Mouse (Mus musculus) intestine, postnatal 0 days (tissue): Measurements from ENCODE around the gene Noxo1. TPM values are rescaled to one million over a fixed set of nuclear protein-coding genes. Genes with fewer than 3 reads are reported as not detected.

ENCODE experiments used
- ATAC-seq: fragments of 200-750 bp; cut with Nextera tagmentation; 2 replicates; pipeline ENCODE4 v1.8.0; 2017; ENCODE audit warnings: mild to moderate bottlenecking, moderate TSS enrichment, moderate library complexity
- H3K27ac ChIP-seq: fragments of 300-500 bp; sonication (generic); 2 replicates; pipeline ENCODE4 v1.5.1; 2014; ENCODE audit warnings: mild to moderate bottlenecking, low read depth, low read length, moderate library complexity
- H3K27me3 ChIP-seq: fragments of 300-500 bp; sonication (generic); replicated peaks from 2 replicates; pipeline ENCODE4 v1.6.1; 2014; ENCODE audit warnings: low read length, mixed read lengths; ENCODE audit not compliant: control insufficient read depth, insufficient read depth
- H3K36me3 ChIP-seq: fragments of 300-500 bp; sonication (generic); 2 replicates; pipeline ENCODE4 v1.6.1; 2014; ENCODE audit warnings: mild to moderate bottlenecking, moderate library complexity; ENCODE audit not compliant: control insufficient read depth, insufficient read depth
- H3K4me1 ChIP-seq: fragments of 300-500 bp; sonication (generic); replicated peaks from 2 replicates; pipeline ENCODE4 v1.6.1; 2014; ENCODE audit warnings: antibody characterized with exemption, low read length, mixed read lengths; ENCODE audit not compliant: control insufficient read depth, insufficient read depth
- H3K4me2 ChIP-seq: fragments of 300-500 bp; sonication (generic); replicated peaks from 2 replicates; pipeline ENCODE4 v1.6.1; 2014; ENCODE audit warnings: low read depth, mild to moderate bottlenecking, moderate library complexity
- H3K4me3 ChIP-seq: fragments of 300-500 bp; sonication (generic); 2 replicates; pipeline ENCODE4 v1.5.1; 2014; ENCODE audit warnings: low read depth, low read length
- H3K9ac ChIP-seq: fragments of 300-500 bp; sonication (generic); 2 replicates; pipeline ENCODE4 v1.6.1; 2014; ENCODE audit warnings: mild to moderate bottlenecking, low read depth, low read length
- H3K9me3 ChIP-seq: fragments of 300-500 bp; sonication (generic); 2 replicates; pipeline ENCODE4 v1.6.1; 2016; ENCODE audit warnings: mixed run types; ENCODE audit not compliant: control insufficient read depth
- CTCF ChIP-seq: sonication (generic); IDR thresholded peaks from 2 replicates; pipeline ENCODE4 v1.5.1; 2016; ENCODE audit warnings: low read depth, mild to moderate bottlenecking, control low read depth, antibody characterized with exemption, moderate library complexity
- WGBS: fragments of 180-500 bp; shearing (Covaris S2); extraction: QIAGEN DNeasy Blood & Tissue Kit; methylation state at CpG from one replicate; pipeline ENCODE4 v1.1.7; 2014; 5-methylcytosine and 5-hydroxymethylcytosine counted together
- polyA plus RNA-seq: library from polyadenylated mRNA; unstranded; fragments of >200 nt; fragmentation: Nextera tagmentation; extraction: Ambion mirVana; gene quantifications from 2 replicates; pipeline ENCODE4 v1.2.1, GENCODE M21; 2015

Gene Noxo1
- polyA plus RNA-seq, 1 experiment from 2014 or later = 38.0 TPM

DNA sequence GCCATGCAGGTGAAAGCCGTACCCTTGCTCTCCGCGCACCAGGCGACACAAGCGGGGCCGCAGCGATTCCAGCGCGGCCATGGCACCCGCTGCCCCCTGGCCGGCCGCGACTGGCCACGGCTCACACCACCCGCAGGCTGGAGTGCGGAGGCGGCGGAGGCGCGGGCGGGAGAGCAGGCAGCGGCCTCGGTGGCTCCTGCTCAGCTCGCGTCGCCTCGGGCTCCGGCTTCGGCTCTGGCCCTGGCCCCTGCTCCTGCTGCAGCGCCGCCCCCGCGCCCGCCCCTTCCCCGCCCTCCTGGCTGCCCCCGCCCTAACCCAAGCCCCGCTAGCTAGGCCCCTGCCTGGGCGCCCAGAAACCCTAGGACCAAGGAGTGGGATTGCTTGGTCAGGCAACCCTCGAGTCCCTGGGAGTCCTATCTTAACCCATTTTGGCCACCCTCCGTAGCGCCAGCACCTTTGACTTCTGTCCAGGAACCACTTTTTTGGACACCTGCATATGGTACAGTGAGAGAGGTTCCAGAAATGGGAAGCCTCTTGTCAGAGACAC lies 45.9 kb upstream of the Noxo1 start, which contains the start of gene Slc9a3r2:
TSS of gene Slc9a3r2 (minus strand) at position 258 of the 547 bp plus-strand sequence.
- Histone ChIP-seq H3K36me3 (no peaks in the 10 kb centered on the region; the same call in 1 of the 2 replicates), H3K4me1 (0 out of 2 replicates have a peak, but pooled peaks cover 4% of the 10 kb centered on the region), H3K27ac (peak within 1 kb of the TSS; percentile 54), H3K4me3 (peak within 1 kb of the TSS; percentile 71), H3K9ac (peak within 1 kb of the TSS; percentile 72), H3K27me3 (0 out of 2 replicates have a peak, but pooled peaks cover 3% of the 10 kb centered on the region), H3K9me3 (no peaks in the 10 kb centered on the region), H3K4me2 (peak within 1 kb of the TSS; percentile 97)
- no peak for TF ChIP-seq CTCF
- 1% methylated on average over 21 of the region's 41 CpGs for WGBS
- ATAC-seq = peak; percentile 32; the same call in 1 of the 2 replicates

DNA sequence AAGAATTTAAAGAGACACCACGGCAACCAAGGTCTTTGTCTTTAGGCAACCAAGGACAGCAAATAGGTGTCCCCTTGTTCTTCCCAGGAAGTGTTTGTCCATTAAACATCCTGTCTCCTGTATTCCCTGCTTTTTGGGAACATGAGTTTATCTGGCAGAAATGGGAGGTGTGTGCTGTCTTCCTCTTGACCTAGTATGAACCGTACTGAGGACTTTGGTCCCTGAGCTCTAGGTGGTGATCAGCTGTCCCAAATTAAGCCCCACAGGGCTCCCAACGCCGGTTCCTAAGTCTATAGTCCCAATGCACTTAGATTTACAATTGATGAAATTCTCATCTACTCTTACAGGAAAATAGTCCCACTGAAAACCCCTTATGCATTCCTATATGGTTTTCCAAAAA lies 45.3 kb upstream of the Noxo1 start:
- Histone ChIP-seq H3K27me3 (peaks cover 3% of the 10 kb centered on the region; the same call in 1 of the 2 replicates), H3K9me3 (no peaks in the 10 kb centered on the region), H3K36me3 (no peaks in the 10 kb centered on the region; the same call in 1 of the 2 replicates), H3K27ac (no peak overlapping the region), H3K4me1 (0 out of 2 replicates have a peak, but pooled peaks cover 4% of the 10 kb centered on the region), H3K9ac (0 out of 2 replicates have a peak overlapping the region, but pooled peaks have one; percentile 72), H3K4me2 (peak overlapping the region; percentile 97), H3K4me3 (peak overlapping the region; percentile 71; the same call in 1 of the 2 replicates)
- TF ChIP-seq CTCF = no peak
- ATAC-seq = no peak
- 76% methylated on average over 4 of the region's 4 CpGs for WGBS

DNA sequence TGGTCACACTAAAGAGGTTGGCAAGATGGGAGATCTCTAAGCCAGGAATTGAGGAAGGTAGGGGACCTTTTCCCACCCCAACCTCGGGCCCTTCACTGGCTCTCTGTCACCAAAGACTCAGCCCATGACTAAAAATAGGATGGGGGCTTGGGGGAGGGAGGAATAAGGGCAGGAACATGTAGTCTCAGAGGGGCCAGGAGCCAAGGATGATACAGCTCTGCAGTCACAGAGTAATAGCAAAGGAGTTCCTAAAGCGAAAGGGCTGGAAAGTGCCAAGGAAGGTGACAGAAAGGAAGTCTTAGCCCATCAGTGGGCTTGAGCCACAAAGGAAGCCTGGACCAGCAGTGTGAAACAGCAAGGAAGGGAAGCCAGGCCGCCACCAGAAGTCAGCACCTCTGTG lies 44.2 kb upstream of the Noxo1 start:
- 65% methylated on average over 3 of the region's 3 CpGs for WGBS
- Histone ChIP-seq H3K27ac (no peak overlapping the region), H3K4me1 (0 out of 2 replicates have a peak, but pooled peaks cover 4% of the 10 kb centered on the region), H3K4me2 (no peak overlapping the region), H3K9me3 (no peaks in the 10 kb centered on the region), H3K27me3 (peaks cover 6% of the 10 kb centered on the region; the same call in 1 of the 2 replicates), H3K9ac (no peak overlapping the region), H3K4me3 (no peak overlapping the region), H3K36me3 (no peaks in the 10 kb centered on the region; the same call in 1 of the 2 replicates)
- ATAC-seq = no peak
- TF ChIP-seq CTCF = no peak

DNA sequence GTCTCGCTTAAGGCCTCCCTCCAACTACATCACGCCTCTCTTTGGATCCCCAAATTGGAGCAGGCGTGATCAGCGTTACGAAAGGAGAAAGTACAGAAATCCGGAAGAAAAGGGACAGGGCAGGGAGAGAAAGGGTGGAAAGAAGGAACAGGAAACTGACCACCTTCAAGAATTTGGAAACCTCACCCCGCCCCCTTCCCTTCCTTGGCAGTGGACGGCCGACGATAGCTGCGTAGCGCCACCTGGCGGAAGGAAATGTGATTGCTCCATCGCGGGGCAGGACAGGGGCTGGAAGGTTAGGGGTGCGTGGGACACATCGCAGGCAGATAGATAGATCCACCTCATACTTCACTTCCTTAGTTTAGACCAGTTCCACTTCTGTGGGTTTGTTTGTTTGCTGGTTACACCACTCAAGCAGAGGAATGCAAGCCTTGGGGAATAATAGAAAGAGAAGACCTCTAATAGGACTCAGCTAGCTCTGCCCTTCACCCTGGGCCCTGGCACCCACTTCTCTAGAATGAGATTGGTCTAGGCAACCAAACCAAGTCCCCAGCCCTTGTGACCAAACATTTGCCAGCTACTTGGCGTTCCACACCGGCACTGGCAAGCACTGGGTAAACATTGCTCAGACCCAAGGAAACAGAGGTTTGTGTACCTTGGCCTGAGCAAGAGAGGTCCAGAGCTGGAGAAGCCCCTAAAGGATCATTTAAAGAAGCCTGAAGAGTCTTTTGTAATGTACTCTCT lies 41.9 kb upstream of the Noxo1 start:
- ATAC-seq = peak; percentile 45; the same call in 1 of the 2 replicates
- no peak overlapping the region for H3K9ac ChIP-seq
- H3K36me3 ChIP-seq = no peaks in the 10 kb centered on the region
- peaks cover 27% of the 10 kb centered on the region for H3K27me3 ChIP-seq
- no peaks in the 10 kb centered on the region for H3K9me3 ChIP-seq
- H3K4me3 ChIP-seq = 0 out of 2 replicates have a peak overlapping the region, but pooled peaks have one; percentile 4
- no peak overlapping the region for H3K27ac ChIP-seq
- H3K4me1 ChIP-seq = 0 out of 2 replicates have a peak, but pooled peaks cover 4% of the 10 kb centered on the region
- WGBS = 4% methylated on average over 19 of the region's 19 CpGs
- TF ChIP-seq CTCF = peak; percentile 96
- H3K4me2 ChIP-seq = peak overlapping the region; percentile 53

DNA sequence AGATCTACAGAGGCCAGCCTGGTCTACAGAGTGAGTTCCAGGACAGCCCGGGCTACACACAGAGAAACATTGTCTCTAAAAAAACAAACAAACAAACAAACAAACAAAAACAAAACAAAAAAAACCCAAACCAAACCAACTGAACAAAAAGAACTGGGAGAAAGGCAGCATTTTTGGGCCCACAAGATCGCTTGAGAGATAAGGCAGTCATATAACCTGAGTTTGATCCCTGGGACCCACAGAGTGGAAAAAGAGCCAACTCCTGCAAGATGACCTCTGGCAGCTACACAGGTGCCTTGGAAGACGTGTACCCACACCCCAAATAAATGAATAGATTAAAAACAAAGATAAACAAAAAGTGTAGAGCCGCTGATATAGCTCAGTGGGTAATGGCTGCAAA lies 41.1 kb upstream of the Noxo1 start:
- Histone ChIP-seq H3K4me1 (0 out of 2 replicates have a peak, but pooled peaks cover under 1% of the 10 kb centered on the region), H3K27ac (no peak overlapping the region), H3K27me3 (peaks cover 28% of the 10 kb centered on the region), H3K9ac (no peak overlapping the region), H3K4me2 (no peak overlapping the region), H3K9me3 (no peaks in the 10 kb centered on the region), H3K4me3 (no peak overlapping the region), H3K36me3 (no peaks in the 10 kb centered on the region)
- 59% methylated on average over 4 of the region's 4 CpGs for WGBS
- no peak for TF ChIP-seq CTCF
- ATAC-seq = no peak
